Comparison of ENCODE assay signal across 11 mouse cellular contexts in genomic region chr4:134762360-134762759, GRCm38 (mm10). TPM values are rescaled to one million over a fixed set of nuclear protein-coding genes. Genes with fewer than 3 reads are reported as not detected.
DNase-seq lines count a peak whose midpoint lies in the region; ATAC-seq and TF ChIP-seq lines count a peak whose summit lies in the region.
"Had no signal": no experiment of that assay in that cellular context is flagged by ENCODE, and none has a peak within 500 bp of the region (broad histone marks: within the 10 kb centered on the region; RNA-seq: fewer than 3 reads in every experiment).

No protein-coding gene starts in this region.

- no peaks in the 10 kb centered on the region for H3K36me3 ChIP-seq in kidney, embryonic 15.5 days
- H3K36me3 ChIP-seq in heart, postnatal 0 days (replicated peaks; ENCODE audit: control insufficient read depth, insufficient read depth, low read length) = no peaks in the 10 kb centered on the region
- no peaks in the 10 kb centered on the region for H3K36me3 ChIP-seq in macrophage (ENCODE audit: inconsistent target)

- peaks cover 82% of the 10 kb centered on the region for H3K4me1 ChIP-seq in kidney, embryonic 15.5 days
- H3K4me1 ChIP-seq in brown adipose tissue, adult 24 weeks (ENCODE audit: control insufficient read depth, insufficient read depth, insufficient read length, low read length) = peaks cover 75% of the 10 kb centered on the region
- peaks cover 68% of the 10 kb centered on the region for H3K4me1 ChIP-seq in heart, postnatal 0 days (ENCODE audit: control insufficient read depth, insufficient read depth)

- intact Hi-C loops in gastrocnemius, postnatal 36 days (cut with DNase I) = no loop called here

- H3K79me2 ChIP-seq in macrophage (ENCODE audit: inconsistent target) = peaks cover 91% of the 10 kb centered on the region

- no peak for DNase-seq in kidney, postnatal 25 days
- DNase-seq in heart, postnatal 0 days (ENCODE audit: low spot score) = no peak
- DNase-seq in Muller cell, postnatal 12 days (ENCODE audit: inconsistent ontology term) = no peak
- no peak for DNase-seq in gastrocnemius, postnatal 36 days
- DNase-seq in right cerebral cortex, postnatal 4 days = no peak
- DNase-seq: right cerebral cortex, postnatal 25 days had no signal

- 0 out of 2 replicates have a peak overlapping the region, but pooled peaks have one; percentile 1 for H3K27ac ChIP-seq in kidney, embryonic 15.5 days
- 0 out of 2 replicates have a peak overlapping the region, but pooled peaks have one; percentile 5 for H3K27ac ChIP-seq in brown adipose tissue, adult 24 weeks (replicated peaks; ENCODE audit: low read depth, low read length)
- peak overlapping the region; percentile 27; the same call in 1 of the 2 replicates for H3K27ac ChIP-seq in heart, postnatal 0 days (ENCODE audit: low read depth)
- peak overlapping the region; percentile 99 for H3K27ac ChIP-seq in macrophage

- WGBS in kidney, embryonic 15.5 days = 84% methylated on average over 6 of the region's 6 CpGs
- 72% methylated on average over 6 of the region's 6 CpGs for whole genome bisulfite sequencing in heart, postnatal 0 days
- WGBS in macrophage (ENCODE audit: missing documents) = 10% methylated on average over 6 of the region's 6 CpGs

- H3K4me2 ChIP-seq in kidney, embryonic 15.5 days = no peak overlapping the region
- H3K4me2 ChIP-seq in heart, postnatal 0 days (ENCODE audit: low read depth, low read length) = no peak overlapping the region

- no peak for TF ChIP-seq EP300 in heart, postnatal 0 days (IDR thresholded peaks at IDR 0.05; ENCODE audit: low read depth)

- no peaks in the 10 kb centered on the region for H3K27me3 ChIP-seq in kidney, embryonic 15.5 days
- no peaks in the 10 kb centered on the region for H3K27me3 ChIP-seq in heart, postnatal 0 days (ENCODE audit: control insufficient read depth, insufficient read depth, low read length)

- H3K9me3 ChIP-seq in kidney, embryonic 15.5 days (replicated peaks) = no peaks in the 10 kb centered on the region
- no peaks in the 10 kb centered on the region for H3K9me3 ChIP-seq in heart, postnatal 0 days (replicated peaks; ENCODE audit: control insufficient read depth, low read length)

- TF ChIP-seq CTCF in heart, postnatal 0 days (IDR thresholded peaks at IDR 0.05; ENCODE audit: low read depth) = no peak

- no peak overlapping the region for H3K4me3 ChIP-seq in kidney, embryonic 15.5 days (replicated peaks)
- no peak overlapping the region for H3K4me3 ChIP-seq in brown adipose tissue, adult 24 weeks (ENCODE audit: insufficient read depth, low read depth, low read length)
- H3K4me3 ChIP-seq in heart, postnatal 0 days (ENCODE audit: low read depth, low read length) = no peak overlapping the region
- H3K4me3 ChIP-seq in macrophage (ENCODE audit: inconsistent target) = no peak overlapping the region; the same call in 1 of the 2 replicates

- ATAC-seq in kidney, embryonic 15.5 days (replicated peaks; ENCODE audit: low FRiP score) = no peak
- ATAC-seq in heart, postnatal 0 days (ENCODE audit: insufficient read depth, low read depth) = no peak
- ATAC-seq: forebrain, embryonic 16.5 days; midbrain, embryonic 16.5 days had no signal

- H3K9ac ChIP-seq in kidney, embryonic 15.5 days = no peak overlapping the region
- no peak overlapping the region for H3K9ac ChIP-seq in heart, postnatal 0 days (replicated peaks; ENCODE audit: low read depth, low read length)

RNA-seq across cellular contexts. Expression of gene Ldlrap1, which starts 5.5 kb away (rescaled TPM):
- polyA plus RNA-seq in kidney, embryonic 15.5 days (2015; fragmentation: Nextera tagmentation; extraction: Ambion mirVana) = 19.3 and 23.6 TPM in 2 replicates
- polyA plus RNA-seq in brown adipose tissue, adult 24 weeks (2012; ENCODE audit: insufficient read depth, insufficient read length, missing spikeins) = 6.8 and 11.8 TPM in 2 replicates
- 9.4 and 31.8 TPM in 2 replicates for total RNA-seq in heart, postnatal 0 days (2014; rRNA removed; ENCODE audit: low replicate concordance)
- polyA plus RNA-seq in heart, postnatal 0 days (2015; fragmentation: Nextera tagmentation; extraction: Ambion mirVana) = 11.6 and 12.3 TPM in 2 replicates
- 100 to 1,000 TPM in 4 of 26 experiments, 10 to 100 TPM in 21, 1 to 10 TPM in 1; 5.4 to 129 (median 41.6) TPM for total RNA-seq in macrophage (2018; cell fraction: chromatin; rRNA removed)
- total RNA-seq in macrophage (2018; cell fraction: cytosol; rRNA removed) = 10 to 100 TPM; 12.3 to 48.8 (median 35.4) TPM
- total RNA-seq in macrophage (2018; cell fraction: nucleus; rRNA removed) = 10 to 100 TPM in 25 of 26 experiments, 1 to 10 TPM in 1; 7.2 to 92.8 (median 27.8) TPM
- 34.2 to 76.5 TPM (median 43.1 TPM) in 3 replicates for polyA plus RNA-seq in macrophage (2018)
- 1 to 10 TPM; 4.0 to 6.1 TPM for total RNA-seq in gastrocnemius, postnatal 36 days (2021)

RNA-seq across cellular contexts. Expression of gene Man1c1, which starts 58.3 kb away (rescaled TPM):
- polyA plus RNA-seq in kidney, embryonic 15.5 days (2015; fragmentation: Nextera tagmentation; extraction: Ambion mirVana) = 4.3 and 5.1 TPM in 2 replicates
- 2.5 and 2.6 TPM in 2 replicates for polyA plus RNA-seq in brown adipose tissue, adult 24 weeks (2012; ENCODE audit: insufficient read depth, insufficient read length, missing spikeins)
- total RNA-seq in heart, postnatal 0 days (2014; rRNA removed; ENCODE audit: low replicate concordance) = 14.8 and 21.2 TPM in 2 replicates
- 3.8 TPM in 2 replicates for polyA plus RNA-seq in heart, postnatal 0 days (2015; fragmentation: Nextera tagmentation; extraction: Ambion mirVana)
- 100 to 1,000 TPM in 17 of 26 experiments, 10 to 100 TPM in 9; 23.6 to 264 (median 114) TPM for total RNA-seq in macrophage (2018; cell fraction: chromatin; rRNA removed)
- 100 to 1,000 TPM in 12 of 26 experiments, 10 to 100 TPM in 14; 38.4 to 182 (median 88.7) TPM for total RNA-seq in macrophage (2018; cell fraction: cytosol; rRNA removed)
- 100 to 1,000 TPM in 21 of 26 experiments, 10 to 100 TPM in 5; 58.9 to 299 (median 132) TPM for total RNA-seq in macrophage (2018; cell fraction: nucleus; rRNA removed)
- polyA plus RNA-seq in macrophage (2018) = 82.3 to 124 TPM (median 103 TPM) in 3 replicates
- 1 to 10 TPM; 3.1 to 3.8 TPM for total RNA-seq in gastrocnemius, postnatal 36 days (2021)

Comparison
In these comparisons a context has a peak if more than half of its experiments do, and no peak if none do; other contexts are left out.
1. H3K27ac ChIP-seq: peak in every context shown above with its lines; median percentile 99 in macrophage; 27 in heart, postnatal 0 days; 5 in brown adipose tissue, adult 24 weeks; 1 in kidney, embryonic 15.5 days.
2. RNA of gene Man1c1, which starts 58.3 kb away (polyA plus RNA-seq): 82.3 to 124 TPM in macrophage; 4.3 to 5.1 TPM in kidney, embryonic 15.5 days, 3.8 TPM in heart, postnatal 0 days and 2.5 to 2.6 TPM in brown adipose tissue, adult 24 weeks; every median in the first group is over 10 times any median in the second.